Mouse (Mus musculus) bone marrow macrophage, adult 2 months (primary cell): ENCODE results near the gene Osbpl5.

Experiments
- CTCF ChIP-seq: IDR thresholded peaks from 2 replicates; pipeline ENCODE4 v1.5.1; 2012; ENCODE audit warnings: low read depth, mild to moderate bottlenecking, low read length, moderate library complexity
- POLR2A ChIP-seq: IDR thresholded peaks from 2 replicates; pipeline ENCODE4 v1.6.1; 2012; ENCODE audit warnings: mild to moderate bottlenecking, low read depth, low read length, borderline replicate concordance

- no peak for TF ChIP-seq CTCF
- no peak for TF ChIP-seq POLR2A
These were observed 2.2 kb upstream of the Osbpl5 start for GRCm38 (mm10) chr7:143758956-143759355.
